ENCODE assay signal across 11 mouse cellular contexts in the genomic region with DNA sequence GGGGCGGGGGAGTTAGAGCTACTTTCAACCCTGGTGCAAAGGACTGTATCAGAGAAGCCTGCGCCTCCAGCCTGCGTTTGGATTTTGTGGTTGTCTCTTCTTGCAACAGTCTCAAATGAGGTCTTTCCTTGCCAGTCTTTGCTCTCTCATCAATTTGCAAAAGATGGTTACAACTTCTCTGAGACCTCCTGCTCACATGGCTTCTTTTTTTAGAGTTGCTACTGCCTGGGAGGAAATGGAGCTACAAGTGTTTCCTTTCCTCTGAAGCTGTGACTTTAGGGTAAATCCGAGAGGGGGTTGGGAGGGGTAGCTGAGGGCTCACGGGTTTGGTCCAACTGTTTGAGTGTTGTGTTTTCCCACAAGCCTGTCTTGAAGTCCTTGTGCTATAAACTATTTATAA. TPM values are rescaled to one million over a fixed set of nuclear protein-coding genes. Genes with fewer than 3 reads are reported as not detected.
DNase-seq lines count a peak whose midpoint lies in the region; TF ChIP-seq lines count a peak whose summit lies in the region.
"Had no signal": no experiment of that assay in that cellular context is flagged by ENCODE, and none has a peak within 500 bp of the region (broad histone marks: within the 10 kb centered on the region; RNA-seq: fewer than 3 reads in every experiment).

No protein-coding gene starts in this region.

- DNase-seq in heart, adult 11 months, result peak; percentile 95
- DNase-seq in heart, postnatal 36 days, result no peak
- peak in 1 of 2 experiments; percentile 28 for DNase-seq in spleen, adult 2 months (ENCODE audit: low read depth in 1 of 2, low spot score in 2 of 2)
- no peak for DNase-seq in spleen, postnatal 10 days (ENCODE audit: low spot score in 2 of 2)
- DNase-seq in thymus, postnatal 4 days, result peak; percentile 60
- no peak for DNase-seq in kidney, postnatal 14 days
- no peak for DNase-seq in gastrocnemius, postnatal 25 days
- DNase-seq: retina, postnatal 1 day had no signal

- TF ChIP-seq CTCF in spleen, adult 2 months (IDR thresholded peaks at IDR 0.05; ENCODE audit: extremely low read depth, insufficient read depth, insufficient read length, insufficient replicate concordance), result no peak

- H3K27me3 ChIP-seq in spleen, adult 2 months (ENCODE audit: control insufficient read depth, insufficient read depth, low read length), result no peaks in the 10 kb centered on the region
- H3K27me3 ChIP-seq: forebrain, embryonic 15.5 days; heart, embryonic 15.5 days had no signal

- TF ChIP-seq POLR2A in spleen, adult 2 months (IDR thresholded peaks at IDR 0.05; ENCODE audit: low read depth, low read length), result no peak

- no peak overlapping the region for H3K4me3 ChIP-seq in spleen, adult 2 months (ENCODE audit: extremely low read depth, insufficient read depth, insufficient read length)
- H3K4me3 ChIP-seq in macrophage (ENCODE audit: inconsistent target), result no peak overlapping the region
- H3K4me3 ChIP-seq: forebrain, embryonic 15.5 days; heart, embryonic 15.5 days had no signal

- intact Hi-C loops in heart, postnatal 36 days (cut with DNase I), result no loop called here

- H3K36me3 ChIP-seq in spleen, adult 2 months (ENCODE audit: control insufficient read depth, insufficient read depth, low read length), result no peaks in the 10 kb centered on the region
- H3K36me3 ChIP-seq in macrophage (ENCODE audit: inconsistent target), result no peaks in the 10 kb centered on the region
- H3K36me3 ChIP-seq: forebrain, embryonic 15.5 days; heart, embryonic 15.5 days had no signal

- H3K79me2 ChIP-seq in macrophage (ENCODE audit: inconsistent target), result no peaks in the 10 kb centered on the region

- H3K27ac ChIP-seq in spleen, adult 2 months (ENCODE audit: insufficient read depth, low read length), result peak overlapping the region; percentile 71
- peak overlapping the region; percentile 92 for H3K27ac ChIP-seq in macrophage
- H3K27ac ChIP-seq: forebrain, embryonic 15.5 days; heart, embryonic 15.5 days had no signal

- WGBS in spleen, adult 2 months, result 6% methylated on average over 5 of the region's 5 CpGs
- 7% methylated on average over 5 of the region's 5 CpGs for WGBS in macrophage (ENCODE audit: missing documents)

- H3K4me1 ChIP-seq in spleen, adult 2 months (ENCODE audit: control insufficient read depth, insufficient read depth, insufficient read length), result peaks cover 21% of the 10 kb centered on the region; the same call in 1 of the 2 replicates
- H3K4me1 ChIP-seq: forebrain, embryonic 15.5 days had no signal

RNA-seq across cellular contexts. Expression of a gene that starts 30.6 kb away (rescaled TPM):
- 100 to 1,000 TPM; 203 to 252 TPM for total RNA-seq in heart, postnatal 36 days (2021)
- polyA plus RNA-seq in spleen, adult 2 months (2012; rRNA removed), result 19.5 and 20.7 TPM in 2 replicates
- total RNA-seq in macrophage (2018; cell fraction: chromatin; rRNA removed), result 100 to 1,000 TPM in 14 of 26 experiments, 10 to 100 TPM in 12; 29.1 to 243 (median 108) TPM
- 100 to 1,000 TPM in 6 of 26 experiments, 10 to 100 TPM in 20; 31.2 to 143 (median 63.6) TPM for total RNA-seq in macrophage (2018; cell fraction: cytosol; rRNA removed)
- 100 to 1,000 TPM in 17 of 26 experiments, 10 to 100 TPM in 9; 64.8 to 221 (median 131) TPM for total RNA-seq in macrophage (2018; cell fraction: nucleus; rRNA removed)
- 46.9 to 79.6 TPM (median 56.2 TPM) in 3 replicates for polyA plus RNA-seq in macrophage (2018)
- total RNA-seq in gastrocnemius, postnatal 25 days (2021), result 100 to 1,000 TPM; 131 to 142 TPM

Comparison
In these comparisons a context has a peak if more than half of its experiments do, and no peak if none do; other contexts are left out.
1. DNase-seq: peak in heart, adult 11 months (single experiment) and thymus, postnatal 4 days (single experiment); none in heart, postnatal 36 days (0 of 2), spleen, postnatal 10 days (0 of 2), kidney, postnatal 14 days (single experiment) and gastrocnemius, postnatal 25 days (single experiment).